9 mouse cellular contexts compared by ENCODE assay signal in genomic region chr9:61484391-61484790, GRCm38 (mm10).
A peak's percentile ranks its signal among the peaks of the same experiment; 100 is the strongest.
DNase-seq lines count a peak whose midpoint lies in the region.
"Had no signal": no experiment of that assay in that cellular context is flagged by ENCODE, and none has a peak within 500 bp of the region (broad histone marks: within the 10 kb centered on the region; RNA-seq: fewer than 3 reads in every experiment).

No protein-coding gene starts in this region.

- DNase-seq in adrenal gland, adult 2 months, result peak; percentile 25
- no peak for DNase-seq in adrenal gland, postnatal 25 days
- peak; percentile 12 to 15 for DNase-seq in spleen, postnatal 36 days (ENCODE audit: low spot score in 2 of 2)
- no peak for DNase-seq in spleen, adult 12 weeks (ENCODE audit: low spot score)
- DNase-seq in kidney, postnatal 10 days, result peak; percentile 70
- peak; percentile 59 for DNase-seq in thymus, postnatal 14 days
- DNase-seq in cerebellum, adult 11-12 months, result no peak
- DNase-seq in layer of hippocampus, adult 18-20 months (ENCODE audit: low spot score in 2 of 2), result no peak
- DNase-seq: cerebellum, adult 18-20 months had no signal

Comparison
In these comparisons a context has a peak if more than half of its experiments do, and no peak if none do; other contexts are left out.
1. DNase-seq: peak in adrenal gland, adult 2 months (single experiment), spleen, postnatal 36 days (2 of 2), kidney, postnatal 10 days (single experiment) and thymus, postnatal 14 days (single experiment); none in adrenal gland, postnatal 25 days (single experiment), spleen, adult 12 weeks (single experiment), cerebellum, adult 11-12 months (single experiment) and layer of hippocampus, adult 18-20 months (0 of 2).